Mouse (Mus musculus): Measurements from ENCODE around the gene Obox5. TPM values are rescaled to one million over a fixed set of nuclear protein-coding genes. Genes with fewer than 3 reads are reported as not detected.
"Not testable (repeated sequence)": the region's sequence is repeated elsewhere in the genome, so short reads cannot be mapped to it uniquely, and the experiment has no call there.

The Obox5 gene
- not detected for total RNA-seq (2021)
- long read RNA-seq, experiment 1, result 0 reads
- long read RNA-seq, experiment 2, result 0 reads

DNA sequence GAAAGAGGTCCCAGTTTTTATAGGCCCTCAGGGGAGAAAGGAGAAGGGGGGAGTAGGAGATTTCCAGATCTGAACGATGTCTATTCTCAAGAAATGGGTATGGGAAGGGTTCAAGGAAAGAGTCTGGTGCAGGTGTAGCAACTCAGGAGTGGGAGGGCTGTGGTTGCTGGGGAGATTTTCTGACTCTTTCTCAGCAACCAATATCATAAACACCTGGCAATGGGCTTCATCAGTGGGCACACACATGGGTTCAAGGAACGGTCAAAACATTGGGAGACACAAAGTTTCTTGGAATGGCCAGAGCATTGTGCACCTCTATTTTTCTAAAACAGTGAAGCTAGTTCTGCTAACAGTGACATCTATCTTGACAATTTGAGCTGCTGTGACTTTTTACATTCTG, at the start of gene Obox5:
Gene Obox5, plus strand, starts transcription at position 301 of the 400 bp plus-strand sequence.
- not testable (repeated sequence) for DNase-seq (ENCODE audit: low spot score in 2 of 2)

- DNase-seq (ENCODE audit: low spot score in 2 of 2), result not testable (repeated sequence)
Measured at GRCm38 (mm10) chr7:15749296-15749695, 635 bp upstream of the Obox5 start.

Other genes starting within 250 kb of the Obox5 start
- gene Obox3, start 110.2 kb upstream of the Obox5 start, total RNA-seq (2021), result not detected
- not detected for gene Obox6, start 89.5 kb downstream of the Obox5 start, total RNA-seq (2021)
- not detected for gene Crx, start 129.8 kb downstream of the Obox5 start, total RNA-seq (2021)
- gene Crxos, start 132.5 kb downstream of the Obox5 start, total RNA-seq (2021), result under 1 TPM in 1 of 2 experiments, not detected in 1; 0.20 TPM
- gene Selenow, start 172.3 kb downstream of the Obox5 start, total RNA-seq (2021), result 100 to 1,000 TPM; 179 to 265 TPM
- 100 to 1,000 TPM; 181 to 185 TPM for gene Nop53, start 195.9 kb downstream of the Obox5 start, total RNA-seq (2021)
- 100 to 1,000 TPM in 1 of 2 experiments, 10 to 100 TPM in 1; 28.7 to 121 TPM for gene Ehd2, start 217.4 kb downstream of the Obox5 start, total RNA-seq (2021)

Data from adrenal gland, adult 18-20 months (tissue).